15 mouse cellular contexts compared by ENCODE assay signal in the genomic region with DNA sequence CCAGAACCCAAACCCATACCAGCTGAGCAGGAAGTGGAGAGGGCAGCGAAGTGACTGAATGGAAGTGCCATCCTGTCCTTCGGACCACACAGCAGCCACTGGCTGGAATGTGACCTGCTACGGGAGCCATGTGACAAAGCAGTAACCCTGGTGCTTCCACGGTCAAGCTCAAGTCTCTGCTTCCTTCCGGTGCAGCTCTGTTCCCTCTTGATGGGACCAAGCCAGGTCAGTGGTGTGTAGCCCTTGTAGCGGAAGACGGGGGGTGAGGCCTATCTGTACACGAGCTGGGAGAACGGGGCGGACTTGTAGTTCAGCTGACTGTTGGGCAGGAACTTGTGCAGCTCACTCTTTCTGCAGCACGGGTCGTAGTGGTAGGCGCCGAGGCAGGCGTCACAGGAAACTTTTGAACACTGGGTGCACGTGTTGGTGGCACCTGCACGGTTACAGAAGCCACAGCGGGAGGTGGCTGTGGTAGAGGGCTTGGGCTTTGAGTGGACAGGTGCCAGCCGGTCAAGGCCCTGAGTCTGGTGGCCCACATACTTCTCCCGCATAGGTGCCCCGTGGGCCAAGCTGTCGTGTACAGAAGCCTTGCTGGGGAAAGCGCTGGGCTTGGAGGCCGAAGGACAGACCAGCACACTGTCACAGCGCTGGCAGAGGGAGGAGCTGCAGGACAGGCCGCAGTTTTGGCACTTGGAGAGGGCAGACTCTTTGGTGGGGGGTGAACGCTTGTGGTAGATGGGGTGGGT. TPM values are rescaled to one million over a fixed set of nuclear protein-coding genes. Genes with fewer than 3 reads are reported as not detected.
A peak's percentile ranks its signal among the peaks of the same experiment; 100 is the strongest.
DNase-seq lines count a peak whose midpoint lies in the region; ATAC-seq and TF ChIP-seq lines count a peak whose summit lies in the region.
"Had no signal": no experiment of that assay in that cellular context is flagged by ENCODE, and none has a peak within 500 bp of the region (broad histone marks: within the 10 kb centered on the region; RNA-seq: fewer than 3 reads in every experiment).

No protein-coding gene starts in this region.

- H3K9me3 ChIP-seq in forebrain, embryonic 12.5 days = no peaks in the 10 kb centered on the region
- no peaks in the 10 kb centered on the region for H3K9me3 ChIP-seq in forebrain, postnatal 0 days (ENCODE audit: low read length)
- H3K9me3 ChIP-seq in midbrain, postnatal 0 days (ENCODE audit: low read length) = no peaks in the 10 kb centered on the region
- H3K9me3 ChIP-seq: forebrain, embryonic 13.5 days; G1E; hindbrain, embryonic 13.5 days; limb, embryonic 12.5 days; neural tube, embryonic 12.5 days had no signal

- no peak overlapping the region for H3K4me3 ChIP-seq in forebrain, embryonic 12.5 days (replicated peaks)
- H3K4me3 ChIP-seq in forebrain, postnatal 0 days (ENCODE audit: low read depth, low read length) = no peak overlapping the region
- H3K4me3 ChIP-seq in midbrain, postnatal 0 days (ENCODE audit: low read depth, low read length) = no peak overlapping the region
- H3K4me3 ChIP-seq: forebrain, embryonic 13.5 days; hindbrain, embryonic 13.5 days; limb, embryonic 12.5 days; neural tube, embryonic 12.5 days had no signal

- WGBS in forebrain, embryonic 12.5 days = 95% methylated on average over 27 of the region's 27 CpGs
- 93% methylated on average over 27 of the region's 27 CpGs for WGBS in forebrain, postnatal 0 days
- 96% methylated on average over 27 of the region's 27 CpGs for WGBS in midbrain, postnatal 0 days

- H3K27me3 ChIP-seq in forebrain, embryonic 12.5 days = no peaks in the 10 kb centered on the region
- H3K27me3 ChIP-seq in forebrain, postnatal 0 days (ENCODE audit: insufficient read depth, low read length) = no peaks in the 10 kb centered on the region
- H3K27me3 ChIP-seq in midbrain, postnatal 0 days (ENCODE audit: insufficient read depth, low read length) = no peaks in the 10 kb centered on the region
- H3K27me3 ChIP-seq: forebrain, embryonic 13.5 days; hindbrain, embryonic 13.5 days; limb, embryonic 12.5 days; neural tube, embryonic 12.5 days had no signal

- H3K27ac ChIP-seq in forebrain, embryonic 12.5 days = 0 out of 2 replicates have a peak overlapping the region, but pooled peaks have one; percentile 8
- H3K27ac ChIP-seq in forebrain, postnatal 0 days (ENCODE audit: low read depth, low read length) = no peak overlapping the region
- H3K27ac ChIP-seq in midbrain, postnatal 0 days (ENCODE audit: low read depth, low read length) = no peak overlapping the region
- H3K27ac ChIP-seq: forebrain, embryonic 13.5 days; hindbrain, embryonic 13.5 days; limb, embryonic 12.5 days; neural tube, embryonic 12.5 days had no signal

- ATAC-seq in forebrain, embryonic 12.5 days (ENCODE audit: low FRiP score) = no peak
- no peak for ATAC-seq in forebrain, postnatal 0 days
- no peak for ATAC-seq in midbrain, postnatal 0 days (ENCODE audit: low FRiP score)
- ATAC-seq: forebrain, embryonic 13.5 days had no signal

- no peaks in the 10 kb centered on the region for H3K4me1 ChIP-seq in forebrain, embryonic 12.5 days
- no peaks in the 10 kb centered on the region for H3K4me1 ChIP-seq in forebrain, postnatal 0 days (ENCODE audit: insufficient read depth)
- no peaks in the 10 kb centered on the region for H3K4me1 ChIP-seq in midbrain, postnatal 0 days (ENCODE audit: insufficient read depth, low read length)
- H3K4me1 ChIP-seq: limb, embryonic 12.5 days; neural tube, embryonic 12.5 days had no signal

- no peak for TF ChIP-seq CTCF in forebrain, postnatal 0 days (IDR thresholded peaks at IDR 0.05; ENCODE audit: low read depth)
- no peak for TF ChIP-seq CTCF in midbrain, postnatal 0 days (IDR thresholded peaks at IDR 0.05)

- H3K4me2 ChIP-seq in forebrain, embryonic 12.5 days = no peak overlapping the region
- H3K4me2 ChIP-seq in forebrain, postnatal 0 days (ENCODE audit: low read depth) = no peak overlapping the region
- H3K4me2 ChIP-seq in midbrain, postnatal 0 days (ENCODE audit: low read depth, low read length, poor library complexity, severe bottlenecking) = no peak overlapping the region
- H3K4me2 ChIP-seq: forebrain, embryonic 13.5 days; hindbrain, embryonic 13.5 days; limb, embryonic 12.5 days; neural tube, embryonic 12.5 days had no signal

- peaks cover 49% of the 10 kb centered on the region for H3K36me3 ChIP-seq in forebrain, embryonic 12.5 days (replicated peaks)
- peaks cover 36% of the 10 kb centered on the region for H3K36me3 ChIP-seq in forebrain, postnatal 0 days (ENCODE audit: insufficient read depth)
- H3K36me3 ChIP-seq in midbrain, postnatal 0 days (ENCODE audit: insufficient read depth, low read length) = peaks cover 29% of the 10 kb centered on the region

- DNase-seq in forebrain, postnatal 0 days = no peak
- DNase-seq in left cerebral cortex, postnatal 4 days = peak; percentile 37
- no peak for DNase-seq in left cerebral cortex, postnatal 14 days (ENCODE audit: low spot score in 2 of 2)
- peak; percentile 51 for DNase-seq in ZHBTc4 (ENCODE audit: low read depth, low spot score)
- peak; percentile 47 for DNase-seq in kidney, postnatal 10 days
- DNase-seq in ovary, postnatal 10 days (ENCODE audit: low spot score) = no peak
- DNase-seq in midbrain, postnatal 0 days (ENCODE audit: low spot score) = no peak
- DNase-seq: embryo, embryonic 11 days; heart, adult 18-20 months had no signal

- no peak overlapping the region for H3K9ac ChIP-seq in forebrain, embryonic 12.5 days
- no peak overlapping the region for H3K9ac ChIP-seq in forebrain, postnatal 0 days
- no peak overlapping the region for H3K9ac ChIP-seq in midbrain, postnatal 0 days (replicated peaks; ENCODE audit: low read length, poor library complexity, severe bottlenecking)
- H3K9ac ChIP-seq: forebrain, embryonic 13.5 days; hindbrain, embryonic 13.5 days; limb, embryonic 12.5 days; neural tube, embryonic 12.5 days had no signal

- intact Hi-C loops in left cerebral cortex, postnatal 4 days (cut with DNase I) = no loop called here
- intact Hi-C loops in left cerebral cortex, postnatal 14 days (cut with DNase I) = no loop called here

RNA-seq across cellular contexts. Expression of a gene that starts 9.2 kb away (rescaled TPM):
- polyA plus RNA-seq in forebrain, embryonic 12.5 days (2016; fragmentation: Nextera tagmentation; extraction: Ambion mirVana) = 126 and 129 TPM in 2 replicates
- 66.1 and 79.5 TPM in 2 replicates for total RNA-seq in forebrain, postnatal 0 days (2014; rRNA removed)
- polyA plus RNA-seq in forebrain, postnatal 0 days (2015; fragmentation: Nextera tagmentation; extraction: Ambion mirVana) = 84.5 and 88.6 TPM in 2 replicates
- total RNA-seq in left cerebral cortex, postnatal 4 days (2021) = 10 to 100 TPM; 36.6 to 40.0 TPM
- total RNA-seq in left cerebral cortex, postnatal 14 days (2021) = 10 to 100 TPM; 40.8 to 43.1 TPM
- total RNA-seq in midbrain, postnatal 0 days (2014; rRNA removed) = 78.2 and 83.4 TPM in 2 replicates
- 84.2 and 84.9 TPM in 2 replicates for polyA plus RNA-seq in midbrain, postnatal 0 days (2015; fragmentation: Nextera tagmentation; extraction: Ambion mirVana)

RNA-seq across cellular contexts. Expression of a gene that starts 9.4 kb away (rescaled TPM):
- polyA plus RNA-seq in forebrain, embryonic 12.5 days (2016; fragmentation: Nextera tagmentation; extraction: Ambion mirVana) = 19.6 and 23.0 TPM in 2 replicates
- total RNA-seq in forebrain, postnatal 0 days (2014; rRNA removed) = 26.9 and 28.9 TPM in 2 replicates
- polyA plus RNA-seq in forebrain, postnatal 0 days (2015; fragmentation: Nextera tagmentation; extraction: Ambion mirVana) = 31.8 and 36.6 TPM in 2 replicates
- 10 to 100 TPM; 53.5 to 58.1 TPM for total RNA-seq in left cerebral cortex, postnatal 4 days (2021)
- 10 to 100 TPM; 74.5 to 77.2 TPM for total RNA-seq in left cerebral cortex, postnatal 14 days (2021)
- total RNA-seq in midbrain, postnatal 0 days (2014; rRNA removed) = 39.2 and 41.5 TPM in 2 replicates
- polyA plus RNA-seq in midbrain, postnatal 0 days (2015; fragmentation: Nextera tagmentation; extraction: Ambion mirVana) = 27.6 and 29.9 TPM in 2 replicates

RNA-seq across cellular contexts. Expression of a gene that starts 54.7 kb away (rescaled TPM):
- 11.8 and 14.6 TPM in 2 replicates for polyA plus RNA-seq in forebrain, embryonic 12.5 days (2016; fragmentation: Nextera tagmentation; extraction: Ambion mirVana)
- total RNA-seq in forebrain, postnatal 0 days (2014; rRNA removed) = 1.3 and 1.4 TPM in 2 replicates
- polyA plus RNA-seq in forebrain, postnatal 0 days (2015; fragmentation: Nextera tagmentation; extraction: Ambion mirVana) = 3.3 and 4.4 TPM in 2 replicates
- 1 to 10 TPM; 1.1 to 1.3 TPM for total RNA-seq in left cerebral cortex, postnatal 4 days (2021)
- total RNA-seq in left cerebral cortex, postnatal 14 days (2021) = under 1 TPM; 0.86 to 0.95 TPM
- total RNA-seq in midbrain, postnatal 0 days (2014; rRNA removed) = 0.28 and 0.71 TPM in 2 replicates
- polyA plus RNA-seq in midbrain, postnatal 0 days (2015; fragmentation: Nextera tagmentation; extraction: Ambion mirVana) = 3.8 and 5.1 TPM in 2 replicates
- total RNA-seq: G1E had no signal
- polyA plus RNA-seq: G1E had no signal

Comparison
In these comparisons a context has a peak if more than half of its experiments do, and no peak if none do; other contexts are left out.
1. DNase-seq: peak in left cerebral cortex, postnatal 4 days (single experiment), ZHBTc4 (single experiment) and kidney, postnatal 10 days (single experiment); none in forebrain, postnatal 0 days (single experiment), left cerebral cortex, postnatal 14 days (0 of 2), ovary, postnatal 10 days (single experiment) and midbrain, postnatal 0 days (single experiment).